Mouse (Mus musculus): ENCODE data around the gene Thbd.

Thbd gene

DNA sequence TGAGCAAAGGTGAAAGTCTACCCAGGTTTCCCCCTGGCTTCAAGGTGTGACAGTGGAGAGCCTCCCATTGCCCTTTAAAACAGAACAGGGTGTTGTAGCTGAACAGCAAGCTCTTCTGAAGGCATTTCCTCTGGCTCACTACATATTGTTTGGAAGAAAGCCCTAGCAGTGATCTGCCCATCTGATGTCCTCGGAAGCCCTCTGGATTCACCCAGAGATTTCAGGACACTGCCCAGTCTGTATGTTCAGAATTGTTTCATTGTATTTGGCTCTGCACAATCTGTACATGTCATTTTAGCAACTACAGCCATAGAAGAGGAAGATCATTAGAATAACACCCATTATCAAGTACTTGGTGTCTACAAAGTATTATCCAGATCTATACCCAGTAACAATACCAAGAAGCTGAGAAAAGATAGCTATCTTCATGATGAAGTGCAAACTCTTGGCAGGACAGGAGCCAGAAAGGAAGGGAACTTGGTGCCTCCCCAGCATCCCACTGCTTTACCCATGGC lies 28.0 kb downstream of the Thbd start:
- DNase-seq = no peak

DNA sequence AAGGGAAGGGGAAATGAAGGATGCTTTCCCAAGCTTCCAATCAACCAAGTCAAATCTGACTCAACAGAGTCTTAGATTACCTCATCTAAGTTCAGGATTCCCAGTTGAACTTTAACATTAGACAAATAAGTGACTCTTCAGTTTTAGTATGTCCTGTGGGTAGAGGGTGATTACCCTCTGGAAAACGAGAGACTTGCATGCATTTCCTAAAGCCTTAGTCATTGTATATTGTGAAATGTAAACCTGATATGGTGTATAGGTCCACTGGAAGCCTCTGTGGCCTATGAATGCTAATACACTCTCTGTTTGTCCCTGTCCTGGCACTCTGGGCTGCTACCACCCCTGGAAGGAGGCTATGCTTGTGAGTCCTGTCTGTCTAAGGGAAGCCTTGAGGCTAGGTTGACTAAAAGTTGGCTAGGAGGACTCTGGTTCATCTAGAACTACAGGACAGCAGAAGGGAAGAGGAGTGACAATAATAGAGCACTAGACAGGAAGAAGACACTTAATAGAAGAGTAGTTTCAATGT lies 29.1 kb downstream of the Thbd start:
- no peak for DNase-seq

- DNase-seq = no peak
These were observed 32.5 kb downstream of the Thbd start for GRCm38 (mm10) chr2:148375326-148376150.

DNA sequence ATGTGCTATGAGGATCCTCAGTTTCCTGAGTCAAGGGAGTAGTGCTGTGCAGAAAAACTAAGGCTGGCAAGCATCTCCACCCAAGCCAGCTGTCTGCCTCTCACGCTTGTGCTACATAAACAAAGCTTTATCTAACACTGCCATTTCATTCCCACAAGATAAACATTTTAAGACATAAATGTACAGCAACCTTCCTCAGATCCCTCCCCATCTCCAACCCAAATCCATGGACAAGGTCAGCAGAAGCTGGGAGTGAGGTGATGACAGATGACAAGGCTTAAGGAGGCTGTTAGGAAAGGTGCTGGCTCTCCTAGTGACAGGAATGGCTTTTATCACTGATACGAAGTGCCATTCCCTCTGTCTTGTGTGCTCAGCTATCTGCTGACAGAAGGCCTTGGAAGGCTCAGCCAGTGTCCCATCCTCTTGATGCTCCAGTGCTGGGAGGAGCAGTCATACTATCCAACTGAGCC lies 34.4 kb downstream of the Thbd start:
- no peak for DNase-seq

DNA sequence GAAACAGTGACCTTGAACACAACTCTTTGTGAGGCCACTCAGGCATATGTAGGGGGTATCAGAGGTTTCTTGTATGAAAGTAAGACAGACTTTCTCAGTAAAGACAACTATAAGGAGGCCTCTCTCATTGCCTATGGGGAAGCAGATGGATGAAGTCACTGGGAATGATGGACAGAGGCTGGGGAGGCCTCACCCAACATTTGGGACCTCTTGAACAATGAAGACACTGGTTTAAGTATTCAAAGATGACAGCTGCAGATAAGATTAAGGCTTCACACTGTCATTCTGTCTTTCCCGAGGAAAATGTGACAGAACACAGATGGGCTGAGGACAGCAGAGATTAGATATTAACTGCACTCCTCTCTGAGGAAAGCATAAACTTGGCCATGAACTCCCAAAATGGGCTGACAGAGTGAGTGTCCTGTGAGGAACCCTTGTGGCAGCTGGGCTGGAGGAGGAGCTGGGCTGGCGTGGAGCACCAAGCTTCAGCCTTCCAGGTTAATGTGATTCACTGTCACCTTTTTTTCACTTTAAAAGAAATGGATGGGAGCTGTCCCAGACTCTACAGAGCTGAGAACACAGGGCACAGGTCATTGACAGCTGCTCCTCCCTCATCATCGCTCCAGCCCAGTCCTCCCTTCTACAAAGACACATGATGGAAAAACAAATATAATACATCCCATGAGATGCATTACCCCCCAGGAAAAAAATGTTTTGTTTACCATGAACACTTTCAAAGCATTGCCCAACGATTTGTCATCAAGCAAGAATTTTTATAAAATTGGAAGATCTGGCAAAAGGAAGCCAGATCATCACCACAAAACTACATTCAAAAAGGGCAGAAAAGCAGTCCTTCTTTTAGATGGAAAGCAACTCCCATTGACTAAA lies 36.0 kb downstream of the Thbd start:
- DNase-seq = no peak

DNA sequence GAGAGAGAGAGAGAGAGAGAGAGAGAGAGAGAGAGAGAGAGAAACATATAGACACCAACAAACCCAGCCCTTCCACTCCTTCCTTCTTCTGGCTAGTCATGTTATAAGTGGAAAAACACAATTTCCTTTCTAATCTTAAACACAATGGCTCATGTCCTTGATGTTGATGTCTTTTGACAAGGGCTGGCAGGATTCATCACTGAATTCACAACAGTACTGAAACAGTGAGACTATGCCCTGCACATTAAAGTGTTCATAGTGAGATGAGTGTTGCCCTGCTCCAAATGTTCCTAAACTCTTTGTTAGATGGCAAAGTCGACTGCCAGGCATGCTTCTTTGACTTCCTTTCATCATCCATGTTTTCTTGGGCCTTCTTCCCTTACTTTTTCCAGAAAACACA lies 42.8 kb downstream of the Thbd start:
- DNase-seq = no peak

- no peak for DNase-seq
These were observed 43.5 kb downstream of the Thbd start for GRCm38 (mm10) chr2:148364536-148364935.

GRCm38 (mm10) chr2:148357145-148357544 lies 50.8 kb downstream of the Thbd start:
- DNase-seq = no peak

Measured in kidney, adult 11 months (tissue).